Mouse (Mus musculus) kidney, postnatal 14 days (tissue): ENCODE measurements around the gene Pip4p1.
"Not testable (repeated sequence)": the region's sequence is repeated elsewhere in the genome, so short reads cannot be mapped to it uniquely, and the experiment has no call there.

Source experiments
- DNase-seq: peaks from one replicate; pipeline ENCODE4 v3.0.0; 2022; ENCODE audit warnings: mixed read lengths

Pip4p1 gene

DNA sequence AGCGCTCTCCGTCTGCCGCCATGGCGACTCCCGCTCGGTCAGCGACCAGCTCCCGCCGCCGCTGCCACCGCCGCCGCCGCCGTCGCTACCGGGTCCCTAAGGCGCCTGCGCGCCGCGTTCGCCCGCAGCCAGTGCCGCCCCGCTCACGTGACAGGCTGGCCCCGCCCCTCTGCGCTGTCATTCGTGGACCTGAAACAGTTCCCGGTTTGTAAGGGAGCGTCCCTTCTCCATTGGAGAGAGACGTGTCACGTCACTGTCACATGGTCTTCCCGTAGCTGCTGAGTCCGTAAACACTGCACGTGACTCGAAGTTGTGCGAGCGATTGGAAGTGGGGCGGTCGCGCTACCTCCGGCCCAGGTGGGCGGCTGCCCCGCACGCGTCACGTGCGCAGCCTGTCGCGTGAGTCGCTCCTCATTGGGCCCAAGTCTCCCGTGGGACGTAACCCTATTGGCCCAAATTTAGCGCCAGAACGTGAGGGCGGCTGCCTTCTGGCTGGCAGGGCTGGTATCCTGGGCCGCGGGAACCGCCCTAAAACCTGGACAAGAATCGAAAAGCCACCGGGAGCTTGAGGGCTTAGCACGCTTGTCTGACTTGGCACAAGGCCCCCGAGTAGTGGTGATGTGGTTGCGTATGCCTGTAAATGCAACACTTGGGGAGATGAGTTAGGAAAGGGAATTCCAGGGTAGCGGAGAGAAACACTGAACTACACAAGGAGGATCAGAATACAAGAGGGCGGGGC lies at the start of gene Pip4p1, which contains the start of gene Pnp:
Gene Pip4p1, minus strand, starts transcription at position 103 of the 739 bp plus-strand sequence.
Gene Pnp, plus strand, starts transcription at position 329 of the 739 bp plus-strand sequence.
- DNase-seq: peak; percentile 99

DNA sequence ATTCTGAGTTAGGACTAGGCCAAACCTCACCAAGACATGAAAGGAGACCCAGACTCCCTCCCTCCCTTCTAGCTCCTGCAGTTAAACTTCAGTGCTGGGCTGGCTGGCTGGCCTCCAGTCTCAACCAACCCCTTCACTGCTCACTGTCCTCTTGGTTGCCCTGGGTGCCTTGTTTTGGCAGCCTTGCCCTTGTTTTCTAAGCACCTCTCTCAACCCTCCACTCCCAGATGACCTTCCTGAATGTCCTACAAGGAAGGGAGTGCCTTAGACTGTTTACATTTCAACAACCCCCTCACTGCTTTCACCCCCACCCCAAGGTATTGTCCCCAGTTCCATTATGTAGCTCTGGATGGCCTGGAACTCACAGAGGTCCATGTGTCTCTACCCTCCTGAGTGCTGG lies 49.0 kb upstream of the Pip4p1 start:
- DNase-seq: no peak

DNA sequence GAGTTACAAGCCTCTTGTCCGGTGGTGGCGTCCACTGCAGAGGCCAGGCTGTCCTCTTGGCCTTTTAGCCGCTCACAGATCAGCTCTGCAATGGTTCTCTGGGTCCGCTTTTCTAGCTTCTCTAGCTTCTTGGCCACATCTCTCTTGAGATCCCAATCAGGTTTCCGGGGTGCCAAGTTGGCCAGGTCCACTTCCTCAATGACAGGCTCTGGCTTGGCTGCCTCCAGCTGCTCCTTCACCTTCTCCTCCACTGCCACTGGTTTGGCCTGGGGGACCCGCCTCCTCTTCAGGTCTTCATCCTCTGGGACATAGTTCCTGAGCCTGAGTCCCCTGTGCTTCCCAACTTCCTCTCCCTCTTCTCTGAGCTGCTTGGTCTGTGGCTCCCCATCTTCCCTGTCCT lies 47.8 kb upstream of the Pip4p1 start:
- not testable (repeated sequence) for DNase-seq

DNA sequence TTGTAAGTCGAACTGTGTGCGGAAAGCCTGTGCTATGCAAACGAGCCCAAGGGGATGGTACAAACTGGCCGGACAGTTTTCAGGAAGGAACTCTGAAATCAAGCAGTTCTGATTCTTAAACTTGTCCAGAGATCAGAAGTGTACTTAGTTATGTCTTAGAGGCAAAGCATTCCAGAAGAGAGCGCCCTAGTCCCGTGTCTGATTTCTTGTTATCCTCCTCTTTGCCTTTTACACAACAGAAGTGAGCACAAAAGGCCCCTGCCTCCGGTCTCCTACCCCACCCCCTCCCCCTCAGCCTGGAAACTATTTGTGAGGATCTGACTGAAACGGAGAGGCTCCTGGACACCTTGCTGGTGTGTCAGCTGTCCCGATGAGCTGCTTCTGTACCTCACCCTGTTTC lies 46.0 kb upstream of the Pip4p1 start:
- DNase-seq: peak; percentile 40

GRCm38 (mm10) chr14:50975001-50975400 lies 44.3 kb upstream of the Pip4p1 start:
- DNase-seq: no peak

GRCm38 (mm10) chr14:50973700-50974099 lies 43.0 kb upstream of the Pip4p1 start:
- no peak for DNase-seq

DNA sequence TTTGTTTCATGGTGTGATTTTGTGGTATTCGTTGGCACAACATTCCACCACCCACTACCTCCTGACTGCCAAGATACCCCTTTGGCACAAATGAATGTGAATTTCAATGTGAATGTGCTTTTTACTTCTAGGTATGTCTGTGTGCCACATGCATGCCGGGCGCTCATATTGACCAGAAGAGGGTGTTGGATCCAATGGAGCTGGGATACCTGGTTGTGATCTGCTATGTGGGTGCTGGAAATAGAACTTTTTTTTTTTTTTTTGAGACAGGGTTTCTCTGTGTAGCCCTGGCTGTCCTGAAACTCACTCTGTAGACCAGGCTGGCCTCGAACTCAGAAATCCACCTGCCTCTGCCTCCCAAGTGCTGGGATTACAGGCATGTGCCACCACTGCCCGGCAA lies 42.4 kb upstream of the Pip4p1 start:
- DNase-seq: not testable (repeated sequence)

DNA sequence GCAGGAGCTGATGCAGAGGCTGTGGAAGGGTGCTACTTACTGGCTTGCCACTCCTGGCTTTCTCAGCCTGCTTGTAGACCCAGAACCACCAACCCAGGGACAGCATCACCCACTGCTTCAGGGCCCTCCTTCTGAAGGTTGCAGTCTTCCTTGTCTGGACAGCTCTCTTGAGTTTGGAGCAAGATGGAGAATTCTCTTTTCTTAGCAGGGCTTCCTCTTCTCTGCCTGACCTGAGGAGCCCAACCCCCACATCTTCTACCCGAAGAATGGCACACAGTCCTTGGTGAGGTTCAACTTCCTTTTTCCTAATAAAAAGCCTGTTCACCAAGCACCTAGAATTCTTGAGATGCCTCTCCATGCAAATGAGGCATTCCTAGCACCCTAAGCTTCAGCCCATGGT lies 40.2 kb upstream of the Pip4p1 start:
- DNase-seq: no peak

- DNase-seq: no peak
Measured at GRCm38 (mm10) chr14:50969558-50970544, 39.2 kb upstream of the Pip4p1 start.

DNA sequence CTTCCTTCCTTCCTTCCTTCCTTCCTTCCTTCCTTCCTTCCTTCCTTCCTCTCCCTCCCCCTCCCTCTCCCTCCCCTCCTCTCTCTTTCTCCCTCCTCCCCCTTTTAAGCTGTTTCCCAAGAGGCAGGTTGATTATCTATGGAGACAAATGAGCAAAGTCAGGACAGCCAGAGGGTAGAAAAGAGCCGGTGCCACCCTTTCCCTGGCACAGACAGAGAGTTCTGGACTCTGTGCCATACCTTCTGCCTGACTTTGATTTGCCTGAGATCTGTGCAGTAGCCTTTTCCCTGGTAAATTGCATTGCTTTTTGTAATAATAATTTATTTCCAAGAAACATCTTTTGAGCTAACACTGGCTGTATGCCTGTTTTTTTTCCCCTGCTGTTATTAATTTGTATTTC lies 38.4 kb upstream of the Pip4p1 start:
- no peak for DNase-seq

- no peak for DNase-seq
Measured at GRCm38 (mm10) chr14:50968216-50968980, 37.7 kb upstream of the Pip4p1 start.

- not testable (repeated sequence) for DNase-seq
Measured at GRCm38 (mm10) chr14:50958289-50958995, 27.8 kb upstream of the Pip4p1 start.

- DNase-seq: not testable (repeated sequence)
Measured at GRCm38 (mm10) chr14:50957146-50957545, 26.5 kb upstream of the Pip4p1 start.

DNA sequence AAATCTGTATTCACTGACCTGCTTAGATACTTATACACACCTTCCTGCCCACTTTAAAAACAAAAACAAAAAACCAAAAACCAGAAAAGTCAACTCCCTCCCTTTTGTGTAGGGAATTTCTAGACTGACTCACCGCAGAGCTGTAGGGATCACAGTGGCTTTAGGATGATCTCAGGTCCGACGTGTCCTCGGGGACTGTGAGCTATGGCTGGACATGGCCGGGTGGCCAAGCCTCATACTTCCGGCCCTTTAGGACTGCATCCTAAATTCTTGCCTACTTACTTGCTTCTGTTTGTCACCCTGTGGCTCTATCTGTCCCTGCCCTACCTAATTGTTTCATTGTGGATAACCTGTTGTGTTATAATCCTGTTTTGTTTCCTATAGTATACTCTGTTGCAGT lies 26.1 kb upstream of the Pip4p1 start:
- DNase-seq: not testable (repeated sequence)

DNA sequence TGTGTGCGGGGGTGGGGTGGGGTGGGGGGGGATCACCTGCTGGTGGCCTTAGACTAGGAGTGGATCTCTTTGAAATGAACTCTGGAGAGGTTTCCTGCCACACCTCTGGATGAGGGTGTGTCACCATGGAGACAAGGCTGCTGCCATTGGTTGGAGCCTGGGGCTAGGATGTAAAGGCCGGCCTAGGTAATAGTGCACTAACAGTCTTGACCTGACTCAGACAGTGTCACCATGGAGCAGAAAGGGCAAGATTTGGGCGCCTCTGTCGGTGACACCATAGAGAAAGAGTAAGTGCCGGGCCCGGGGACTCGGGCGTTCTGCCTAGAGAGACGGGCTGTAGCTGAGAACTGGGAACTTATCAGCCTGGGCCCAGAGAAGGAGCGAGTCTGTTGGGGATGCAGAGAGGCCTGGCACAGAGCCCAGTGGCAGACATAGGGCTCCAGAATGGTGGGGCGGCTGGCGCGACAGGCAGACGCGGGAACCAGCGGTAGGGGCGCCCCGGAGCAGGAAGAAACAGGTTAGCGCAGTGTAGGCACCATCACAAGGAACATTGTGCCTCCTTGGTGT lies 25.4 kb upstream of the Pip4p1 start, which contains the start of gene Pnp2:
Gene Pnp2, plus strand, starts transcription at position 51 of the 567 bp plus-strand sequence.
- DNase-seq: peak; percentile 60

DNA sequence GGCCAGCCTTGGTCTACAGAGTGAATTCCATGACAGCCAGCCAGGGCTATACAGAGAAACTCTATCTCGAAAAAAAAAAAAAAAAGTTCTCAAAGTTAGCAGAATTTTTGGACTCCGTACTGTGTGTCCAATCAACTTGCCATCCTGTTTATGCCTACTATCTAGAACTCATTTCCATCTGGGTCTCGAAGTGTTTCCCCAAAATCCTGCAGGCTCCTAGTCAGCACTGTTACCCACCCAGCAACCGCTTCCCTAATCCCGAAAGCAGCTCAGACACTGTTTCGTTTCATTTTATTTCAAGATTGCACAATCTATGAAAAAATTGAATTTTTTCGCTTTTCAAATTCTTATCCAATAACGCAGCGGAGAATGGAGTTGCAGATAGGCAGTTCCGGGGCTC lies 24.8 kb upstream of the Pip4p1 start:
- no peak for DNase-seq

GRCm38 (mm10) chr14:50945526-50945925 lies 14.9 kb upstream of the Pip4p1 start:
- not testable (repeated sequence) for DNase-seq

- DNase-seq: not testable (repeated sequence)
Measured at GRCm38 (mm10) chr14:50945081-50945480, 14.4 kb upstream of the Pip4p1 start.

GRCm38 (mm10) chr14:50944668-50945033 lies 14.0 kb upstream of the Pip4p1 start:
- not testable (repeated sequence) for DNase-seq

DNA sequence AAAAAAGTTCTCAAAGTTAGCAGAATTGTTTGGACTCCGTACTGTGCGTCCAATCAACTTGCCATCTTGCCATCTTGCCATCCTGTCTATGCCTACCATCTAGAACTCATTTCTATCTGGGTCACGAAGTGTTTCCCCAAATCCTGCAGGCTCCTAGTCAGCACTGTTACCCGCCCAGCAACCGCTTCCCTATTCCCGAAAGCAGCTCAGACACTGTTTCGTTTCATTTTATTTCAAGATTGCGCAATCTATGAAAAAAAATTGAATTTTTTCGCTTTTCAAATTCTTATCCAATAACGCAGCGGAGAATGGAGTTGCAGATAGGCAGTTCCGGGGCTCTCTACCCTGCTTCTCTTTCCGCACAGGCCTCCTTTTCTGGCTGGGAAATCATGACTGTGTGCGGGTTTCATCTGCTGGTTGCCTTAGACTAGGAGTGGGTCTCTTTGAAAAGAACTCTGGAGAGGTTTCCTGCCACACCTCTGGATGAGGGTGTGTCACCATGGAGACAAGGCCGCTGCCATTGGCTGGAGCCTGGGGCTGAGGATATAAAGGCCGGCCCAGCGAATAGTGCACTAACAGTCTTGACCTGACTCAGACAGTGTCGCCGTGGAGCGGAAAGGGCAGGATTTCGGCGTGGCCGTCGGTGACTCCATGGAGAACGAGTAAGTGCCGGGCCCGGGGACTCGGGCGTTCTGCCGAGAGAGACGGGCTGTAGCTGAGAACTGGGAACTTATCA lies 13.4 kb upstream of the Pip4p1 start, which contains the start of gene Gm49342:
Gene Gm49342, plus strand, starts transcription at position 586 of the 736 bp plus-strand sequence.
- peak; percentile 95 for DNase-seq

- DNase-seq: no peak
Measured at GRCm38 (mm10) chr14:50938940-50939339, 8.3 kb upstream of the Pip4p1 start.
